Comparison of ENCODE assay signal across 9 mouse cellular contexts in genomic region chr1:191838994-191839741, GRCm38 (mm10). TPM values are rescaled to one million over a fixed set of nuclear protein-coding genes. Genes with fewer than 3 reads are reported as not detected.
DNase-seq lines count a peak whose midpoint lies in the region; ATAC-seq lines count a peak whose summit lies in the region.
"Had no signal": no experiment of that assay in that cellular context is flagged by ENCODE, and none has a peak within 500 bp of the region (broad histone marks: within the 10 kb centered on the region; RNA-seq: fewer than 3 reads in every experiment).

No protein-coding gene starts in this region.

- H3K36me3 ChIP-seq in kidney, embryonic 14.5 days (ENCODE audit: control insufficient read depth, insufficient read depth, low read length) = no peaks in the 10 kb centered on the region
- no peaks in the 10 kb centered on the region for H3K36me3 ChIP-seq in neural tube, embryonic 13.5 days
- H3K36me3 ChIP-seq: lung, embryonic 15.5 days had no signal

- intact Hi-C loops in heart, postnatal 25 days (cut with DNase I) = no loop called here

- H3K4me2 ChIP-seq in kidney, embryonic 14.5 days (replicated peaks; ENCODE audit: low read depth, low read length) = no peak overlapping the region; the same call in 1 of the 2 replicates
- H3K4me2 ChIP-seq in neural tube, embryonic 13.5 days = no peak overlapping the region
- H3K4me2 ChIP-seq: lung, embryonic 15.5 days had no signal

- peak; percentile 29 to 34 for DNase-seq in heart, adult 18-20 months
- DNase-seq in heart, postnatal 25 days (ENCODE audit: low spot score) = no peak
- DNase-seq in left cerebral cortex, adult 18-20 months (ENCODE audit: low spot score in 2 of 2) = no peak
- no peak for DNase-seq in layer of hippocampus, adult 18-20 months (ENCODE audit: low spot score in 2 of 2)
- DNase-seq in natural killer cell, adult 2 months (ENCODE audit: low spot score in 2 of 2) = no peak

- ATAC-seq in erythroblast, adult 5-6 weeks (replicated peaks; ENCODE audit: low FRiP score, poor library complexity, severe bottlenecking) = peak; percentile 42
- peak; percentile 37; the same call in 1 of the 2 replicates for ATAC-seq in kidney, embryonic 14.5 days (ENCODE audit: low FRiP score, low TSS enrichment)
- ATAC-seq in neural tube, embryonic 13.5 days (ENCODE audit: low read depth) = 0 out of 2 replicates have a peak, but pooled peaks have one; percentile 29

- 38% methylated on average over 17 of the region's 17 CpGs for WGBS in kidney, embryonic 14.5 days
- WGBS in neural tube, embryonic 13.5 days = 33% methylated on average over 17 of the region's 17 CpGs

- no peaks in the 10 kb centered on the region for H3K27me3 ChIP-seq in kidney, embryonic 14.5 days (ENCODE audit: control insufficient read depth, insufficient read depth, low read length)
- no peaks in the 10 kb centered on the region for H3K27me3 ChIP-seq in neural tube, embryonic 13.5 days
- H3K27me3 ChIP-seq: lung, embryonic 15.5 days had no signal

- H3K9ac ChIP-seq in kidney, embryonic 14.5 days (ENCODE audit: low read depth, low read length) = no peak overlapping the region
- 0 out of 2 replicates have a peak overlapping the region, but pooled peaks have one; percentile 26 for H3K9ac ChIP-seq in neural tube, embryonic 13.5 days
- H3K9ac ChIP-seq: lung, embryonic 15.5 days had no signal

- H3K4me3 ChIP-seq in kidney, embryonic 14.5 days (ENCODE audit: low read length) = no peak overlapping the region
- no peak overlapping the region for H3K4me3 ChIP-seq in neural tube, embryonic 13.5 days
- H3K4me3 ChIP-seq: lung, embryonic 15.5 days had no signal

- H3K4me1 ChIP-seq in kidney, embryonic 14.5 days (ENCODE audit: control insufficient read depth, insufficient read depth, low read length) = peaks cover 11% of the 10 kb centered on the region; the same call in 1 of the 2 replicates
- peaks cover 14% of the 10 kb centered on the region for H3K4me1 ChIP-seq in neural tube, embryonic 13.5 days (replicated peaks)

- peak overlapping the region; percentile 47; the same call in 1 of the 2 replicates for H3K27ac ChIP-seq in kidney, embryonic 14.5 days (ENCODE audit: low read depth, low read length)
- peak overlapping the region; percentile 7; the same call in 1 of the 2 replicates for H3K27ac ChIP-seq in neural tube, embryonic 13.5 days (replicated peaks)
- H3K27ac ChIP-seq: lung, embryonic 15.5 days had no signal

- H3K9me3 ChIP-seq in kidney, embryonic 14.5 days (ENCODE audit: control insufficient read depth, low read length) = no peaks in the 10 kb centered on the region
- no peaks in the 10 kb centered on the region for H3K9me3 ChIP-seq in neural tube, embryonic 13.5 days
- H3K9me3 ChIP-seq: lung, embryonic 15.5 days had no signal

RNA-seq across cellular contexts. Expression of gene Nek2, which starts 17.9 kb away (rescaled TPM):
- total RNA-seq in heart, adult 18-20 months (2021) = under 1 TPM; 0.17 to 0.18 TPM
- total RNA-seq in heart, postnatal 25 days (2021) = under 1 TPM; 0.57 to 0.78 TPM
- total RNA-seq in erythroblast, adult 5-6 weeks (2015; ENCODE audit: low replicate concordance) = 18.4 and 18.8 TPM in 2 replicates
- total RNA-seq in erythroblast, adult 5-6 weeks (2017; ENCODE audit: low replicate concordance) = 29.2 and 65.2 TPM in 2 replicates
- 26.3 and 45.5 TPM in 2 replicates for polyA plus RNA-seq in kidney, embryonic 14.5 days (2014; fragmentation: Nextera tagmentation; extraction: Ambion mirVana)
- 6.0 and 9.1 TPM in 2 replicates for polyA plus RNA-seq in neural tube, embryonic 13.5 days (2015; fragmentation: Nextera tagmentation; extraction: Ambion mirVana)
- 1 to 10 TPM; 1.4 to 1.6 TPM for total RNA-seq in left cerebral cortex, adult 18-20 months (2021)
- total RNA-seq in layer of hippocampus, adult 18-20 months (2021) = 1 to 10 TPM; 1.2 to 1.3 TPM

Comparison
In these comparisons a context has a peak if more than half of its experiments do, and no peak if none do; other contexts are left out.
1. DNase-seq: peak in heart, adult 18-20 months (2 of 2); none in heart, postnatal 25 days (single experiment), left cerebral cortex, adult 18-20 months (0 of 2), layer of hippocampus, adult 18-20 months (0 of 2) and natural killer cell, adult 2 months (0 of 2).
2. RNA of gene Nek2, which starts 17.9 kb away (total RNA-seq): 18.4 to 65.2 TPM in erythroblast, adult 5-6 weeks; 1.4 to 1.6 TPM in left cerebral cortex, adult 18-20 months, 1.2 to 1.3 TPM in layer of hippocampus, adult 18-20 months, 0.57 to 0.78 TPM in heart, postnatal 25 days and 0.17 to 0.18 TPM in heart, adult 18-20 months; every median in the first group is over 4 times any median in the second.
3. Peak in every context shown above with its lines, with median percentiles within 50 percentile points of each other: ATAC-seq.